Mouse (Mus musculus): Measurements from ENCODE around the gene Dis3l2.

Dis3l2 gene

GRCm38 (mm10) chr1:87011718-87012117, 308.1 kb downstream of the Dis3l2 start:
- DNase-seq: no peak

- no peak for DNase-seq
Measured at GRCm38 (mm10) chr1:87012606-87013005, 309.0 kb downstream of the Dis3l2 start.

DNA sequence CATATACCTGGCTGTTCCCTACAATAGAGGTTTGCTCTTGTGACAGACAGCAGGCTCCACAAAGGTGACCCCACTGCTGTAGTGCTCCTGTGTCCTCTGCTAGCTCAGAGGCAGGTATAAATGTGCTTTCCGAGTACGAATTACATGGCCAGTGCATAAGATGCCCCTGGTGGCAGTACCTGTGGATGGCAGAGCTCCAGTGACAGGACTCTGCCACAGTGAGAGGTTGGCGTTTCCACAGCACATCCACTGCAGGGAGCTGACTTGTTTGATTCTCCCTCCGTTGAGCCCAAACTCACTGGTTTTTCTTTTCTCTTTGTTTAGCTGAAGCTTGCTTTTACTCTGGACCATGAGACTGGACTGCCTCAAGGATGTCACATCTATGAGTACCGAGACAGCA, 317.1 kb downstream of the Dis3l2 start:
- DNase-seq: no peak

DNA sequence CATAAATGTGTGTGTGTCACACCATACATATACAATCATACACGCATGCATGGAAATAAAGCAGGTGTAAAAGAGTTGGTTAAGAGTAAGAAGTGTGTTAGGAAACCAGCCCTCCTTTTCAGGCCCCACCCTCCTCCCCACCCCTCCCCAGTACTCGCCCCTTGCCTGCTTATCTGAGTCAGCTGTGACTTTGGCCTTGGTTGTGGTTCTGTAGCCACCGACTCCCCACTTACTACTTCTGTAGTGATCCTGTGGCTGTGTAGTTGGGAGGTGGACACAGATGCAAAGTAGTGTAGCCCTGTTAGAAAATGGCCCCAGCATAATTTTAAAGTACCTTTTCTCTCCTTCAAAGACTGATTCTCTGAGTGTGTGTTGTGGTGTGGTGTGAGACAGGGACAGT, 318.0 kb downstream of the Dis3l2 start:
- DNase-seq: no peak

DNA sequence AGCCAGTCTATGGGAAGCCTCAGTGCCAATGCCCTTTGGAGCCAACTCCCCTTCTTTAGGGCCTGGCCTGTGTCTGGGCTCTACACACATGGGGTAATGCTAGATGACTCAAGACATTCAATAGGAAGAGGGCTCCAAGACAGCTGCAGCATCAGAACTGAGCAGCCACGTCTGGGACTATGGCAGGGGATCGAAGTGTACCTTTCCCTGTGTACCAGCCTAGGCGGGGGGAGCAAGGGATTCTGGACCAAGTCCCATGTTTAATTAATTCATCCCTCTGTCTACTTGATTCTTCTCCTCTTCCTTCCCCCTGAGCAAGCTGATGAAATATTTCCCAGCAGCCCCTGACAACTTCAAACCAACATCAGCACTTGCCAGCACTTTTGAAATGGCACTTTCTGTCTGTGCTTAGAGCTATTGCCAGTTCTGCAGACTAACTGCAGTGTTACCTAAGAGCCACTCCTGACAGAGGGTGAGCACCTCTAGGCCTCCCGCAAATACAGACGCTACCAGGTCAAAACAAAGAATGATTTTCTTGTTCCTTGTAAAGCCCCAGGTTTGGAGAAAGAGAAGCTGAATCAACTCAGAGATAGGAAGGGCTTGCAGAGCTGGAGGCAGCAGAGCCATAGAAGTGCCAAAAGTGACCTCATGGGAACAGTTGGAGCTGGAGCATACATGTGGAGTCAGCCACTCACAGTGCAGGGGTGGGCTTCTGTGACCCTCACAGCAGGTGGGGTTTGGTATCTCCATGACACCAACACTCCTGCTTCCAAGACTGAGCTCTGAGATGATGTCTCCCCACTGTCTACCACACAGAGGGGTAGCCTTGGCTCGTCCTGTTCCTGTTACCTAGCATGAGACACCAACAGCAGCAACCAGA, 319.9 kb downstream of the Dis3l2 start:
- no peak for DNase-seq

DNA sequence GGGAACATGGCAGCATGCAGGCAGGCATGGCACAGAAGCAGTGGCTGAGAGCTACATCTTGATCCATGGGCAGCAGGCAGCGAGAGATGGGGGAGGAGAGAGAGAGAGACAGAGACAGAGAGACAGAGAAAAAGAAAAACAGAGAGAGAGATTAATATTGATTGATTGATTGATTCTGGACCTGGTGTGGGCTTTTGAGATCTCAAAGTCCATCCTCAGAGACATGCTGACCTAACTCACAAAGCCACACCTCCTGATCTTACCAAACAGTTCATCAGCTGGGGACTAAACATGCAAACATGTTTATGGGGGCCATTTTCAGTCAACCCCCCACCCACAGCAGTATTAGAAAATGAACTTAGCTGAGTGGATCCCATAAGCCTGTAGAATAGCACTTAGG, 321.4 kb downstream of the Dis3l2 start:
- DNase-seq: no peak

DNA sequence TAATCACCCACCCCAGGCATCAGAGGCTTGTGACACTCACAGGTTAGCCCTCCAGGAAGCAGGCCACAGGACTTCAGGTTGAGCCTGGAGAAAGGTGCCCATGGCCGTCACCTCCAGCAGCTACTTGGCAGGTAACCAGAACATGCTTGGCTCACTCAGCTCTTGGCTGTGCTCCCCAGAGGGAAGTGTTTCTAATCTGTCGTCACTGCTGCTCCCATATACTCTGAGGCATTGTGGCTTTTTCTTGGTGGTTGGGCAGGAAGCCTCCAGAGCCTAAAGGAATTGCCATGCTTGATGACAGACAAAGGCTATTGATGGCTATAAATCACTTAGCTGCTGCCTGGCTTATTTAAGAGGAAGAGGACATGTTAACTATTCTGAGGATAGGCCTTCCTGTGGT, 325.2 kb downstream of the Dis3l2 start:
- no peak for DNase-seq

GRCm38 (mm10) chr1:87030652-87031051, 327.0 kb downstream of the Dis3l2 start:
- DNase-seq: no peak

DNA sequence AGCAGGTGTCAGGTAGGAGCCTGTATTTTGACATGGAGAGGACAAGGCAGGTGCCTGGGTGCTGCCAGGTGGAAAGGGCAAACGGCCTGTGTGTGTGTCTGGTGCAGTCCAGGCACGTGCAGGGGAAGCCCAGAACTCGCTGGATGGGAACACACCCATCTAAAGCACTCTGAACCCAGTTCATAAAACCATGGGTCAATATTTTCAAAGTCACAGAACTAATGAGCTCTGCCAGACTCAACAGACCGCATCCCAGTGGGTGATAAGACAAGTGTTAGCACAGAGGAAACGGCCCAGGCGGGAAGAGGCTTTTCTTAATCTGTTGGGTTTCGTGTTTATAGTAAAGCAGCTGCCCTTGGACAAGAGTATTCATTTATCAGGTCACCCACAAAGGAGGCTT, 328.9 kb downstream of the Dis3l2 start:
- no peak for DNase-seq

DNA sequence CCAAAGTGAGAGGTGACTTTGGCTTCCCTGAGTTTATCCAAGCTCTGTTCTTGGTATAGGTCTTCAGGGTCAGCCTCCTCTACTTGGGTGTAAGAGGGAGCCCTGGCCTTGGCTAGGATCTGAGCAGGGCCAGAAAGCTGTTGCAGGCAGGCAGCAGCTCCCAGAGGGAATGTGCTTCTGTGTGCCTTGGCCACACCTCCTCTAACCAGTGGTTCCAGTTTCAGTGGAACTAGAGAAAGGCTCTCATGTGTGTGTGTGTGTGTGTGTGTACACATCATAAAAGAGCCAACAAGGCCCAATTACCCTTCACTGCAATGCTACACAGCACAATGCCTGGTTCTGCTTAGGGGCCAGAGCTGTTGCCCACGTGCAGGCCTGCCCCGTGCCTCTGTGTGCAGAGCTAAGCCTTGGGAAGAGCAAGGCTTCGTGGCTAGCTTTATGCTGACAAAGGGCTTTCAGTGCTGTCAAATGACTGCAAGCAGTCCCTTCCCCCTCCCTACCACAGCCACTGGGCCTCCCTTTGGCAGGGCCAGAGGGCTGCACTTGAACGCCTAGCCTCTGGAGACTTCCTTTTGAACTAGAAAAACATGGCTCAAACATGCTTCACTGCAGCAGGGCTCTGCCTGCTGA, 332.0 kb downstream of the Dis3l2 start:
- no peak for DNase-seq

DNA sequence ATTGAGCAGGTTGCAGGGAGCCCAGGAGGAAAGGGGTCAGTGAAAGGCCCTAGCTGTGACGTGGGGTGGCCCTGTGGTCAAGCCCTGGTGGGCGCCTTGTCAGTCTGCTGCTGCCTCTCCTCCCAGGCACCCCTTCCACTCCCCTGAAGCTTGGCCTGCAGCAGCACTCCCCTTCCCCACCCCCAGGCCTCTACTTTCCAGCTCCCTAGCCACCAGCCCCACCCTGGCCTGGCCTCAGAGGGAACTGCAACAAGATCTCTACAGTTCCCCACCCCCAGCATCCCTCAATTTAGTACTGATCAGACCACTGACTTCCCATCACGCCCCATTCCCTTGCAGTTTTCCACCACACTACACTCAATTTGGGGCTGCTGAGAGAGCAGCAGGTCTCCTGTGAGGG, 332.7 kb downstream of the Dis3l2 start:
- DNase-seq: no peak

DNA sequence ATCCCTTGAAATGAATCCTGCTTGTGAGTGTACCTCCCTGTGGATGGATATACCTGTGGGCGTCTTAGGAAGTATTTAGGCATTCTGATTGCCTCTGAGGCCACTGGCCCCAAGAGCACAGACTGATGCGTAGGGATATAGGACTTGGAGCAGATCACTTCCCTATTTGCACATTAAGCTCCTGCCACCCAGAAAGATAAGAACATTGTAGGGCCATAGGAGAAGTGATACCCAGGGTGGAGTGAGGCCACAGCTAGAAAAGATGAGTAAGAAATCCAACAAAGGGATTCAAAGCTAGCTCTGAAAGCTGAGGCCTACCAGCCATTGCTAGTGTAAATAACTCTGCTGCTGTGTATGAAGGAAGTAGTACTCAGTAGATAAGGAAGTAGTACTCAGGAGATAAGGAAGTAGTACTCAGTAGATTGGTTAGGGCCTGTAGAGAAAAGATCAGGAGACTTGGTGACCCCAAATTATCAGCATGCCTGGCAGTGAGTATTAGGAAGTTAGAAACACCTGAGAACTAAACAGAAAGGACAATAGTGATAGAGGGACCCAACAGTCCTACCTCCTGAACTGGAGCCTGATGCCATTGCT, 335.0 kb downstream of the Dis3l2 start:
- DNase-seq: no peak

GRCm38 (mm10) chr1:87041119-87041518, 337.5 kb downstream of the Dis3l2 start:
- peak; percentile 47 for DNase-seq

- DNase-seq: peak; percentile 67
Measured at GRCm38 (mm10) chr1:87041814-87042438, 338.3 kb downstream of the Dis3l2 start.

DNA sequence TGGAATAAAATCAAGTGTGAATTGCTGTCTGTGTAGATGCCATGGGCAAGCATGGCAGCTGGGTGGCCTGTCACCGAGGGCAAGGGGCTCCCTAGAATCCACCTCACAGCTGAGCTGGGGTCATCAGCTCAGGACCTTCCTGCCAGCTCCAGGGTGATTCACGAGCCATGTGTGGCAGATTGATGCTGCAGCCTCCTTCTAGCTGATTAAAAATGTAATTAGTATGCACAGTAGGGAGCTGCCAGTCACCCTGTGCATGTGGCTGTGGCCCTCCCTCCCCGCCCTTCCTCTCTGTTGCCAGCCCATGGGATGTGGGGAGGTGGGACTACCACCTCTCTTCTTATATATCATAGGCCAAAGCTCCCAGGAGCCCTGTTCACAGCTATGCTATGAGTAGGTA, 346.5 kb downstream of the Dis3l2 start:
- DNase-seq: no peak

GRCm38 (mm10) chr1:87050700-87051099, 347.1 kb downstream of the Dis3l2 start:
- no peak for DNase-seq

DNA sequence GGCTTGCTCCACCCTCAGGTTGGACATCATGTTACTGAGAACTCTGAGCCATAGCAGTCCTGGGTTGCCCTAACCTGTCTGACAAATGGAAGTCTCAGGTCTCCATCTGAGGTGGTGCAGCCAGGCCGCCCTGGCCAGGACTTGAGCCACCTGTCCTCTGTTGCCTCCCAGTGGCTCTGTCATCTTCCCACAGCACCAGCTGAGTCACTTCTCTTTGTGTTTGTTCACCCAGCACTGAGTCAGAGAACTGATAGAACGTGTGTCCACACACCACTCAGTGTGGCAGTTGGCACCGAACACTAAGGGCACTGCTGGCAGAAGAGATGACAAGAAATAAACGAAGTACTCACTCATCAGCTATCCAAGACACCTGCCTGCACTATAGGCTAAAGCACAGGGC, 347.8 kb downstream of the Dis3l2 start:
- no peak for DNase-seq

GRCm38 (mm10) chr1:87057075-87057474, 353.5 kb downstream of the Dis3l2 start:
- no peak for DNase-seq

GRCm38 (mm10) chr1:87059042-87059665, 355.5 kb downstream of the Dis3l2 start:
- no peak for DNase-seq

GRCm38 (mm10) chr1:87060913-87061312, 357.3 kb downstream of the Dis3l2 start:
- DNase-seq: no peak

DNA sequence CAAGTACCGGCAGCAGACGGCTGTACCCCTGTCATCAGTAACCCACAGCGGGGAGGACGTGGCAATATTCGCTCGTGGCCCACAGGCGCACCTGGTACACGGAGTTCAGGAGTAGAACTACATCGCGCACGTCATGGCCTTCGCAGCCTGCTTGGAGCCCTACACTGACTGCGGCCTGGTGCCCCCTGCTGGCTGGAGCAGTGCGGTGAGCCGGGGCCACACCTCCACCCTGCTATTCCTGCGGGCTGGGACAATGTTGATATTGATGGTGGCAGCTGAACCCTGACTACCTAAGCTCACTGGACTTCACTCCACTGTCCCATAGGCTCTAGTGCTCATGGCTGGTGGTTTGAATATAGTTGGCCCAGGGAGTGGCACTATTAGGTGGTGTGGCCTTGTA, 367.1 kb downstream of the Dis3l2 start:
- DNase-seq: no peak

DNA sequence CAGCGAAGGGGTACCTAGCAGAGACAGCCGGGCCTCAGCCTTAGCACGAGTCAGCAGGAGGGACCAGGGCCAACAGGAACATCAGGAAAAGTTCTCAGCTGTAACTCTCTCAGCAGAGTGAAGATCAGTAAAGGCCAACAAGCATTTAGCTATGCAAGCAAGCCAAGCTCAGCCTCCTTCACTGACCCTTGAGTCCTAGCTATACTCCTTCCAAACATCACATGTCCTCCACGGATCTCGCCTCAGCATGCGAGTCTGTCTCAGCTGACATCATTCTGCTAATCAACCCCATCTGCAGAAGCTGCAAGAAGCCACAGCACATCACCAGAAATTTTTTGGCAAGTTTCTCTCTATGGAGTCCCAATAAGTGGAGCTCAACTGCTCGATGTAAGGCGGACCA, 370.2 kb downstream of the Dis3l2 start:
- DNase-seq: no peak

DNA sequence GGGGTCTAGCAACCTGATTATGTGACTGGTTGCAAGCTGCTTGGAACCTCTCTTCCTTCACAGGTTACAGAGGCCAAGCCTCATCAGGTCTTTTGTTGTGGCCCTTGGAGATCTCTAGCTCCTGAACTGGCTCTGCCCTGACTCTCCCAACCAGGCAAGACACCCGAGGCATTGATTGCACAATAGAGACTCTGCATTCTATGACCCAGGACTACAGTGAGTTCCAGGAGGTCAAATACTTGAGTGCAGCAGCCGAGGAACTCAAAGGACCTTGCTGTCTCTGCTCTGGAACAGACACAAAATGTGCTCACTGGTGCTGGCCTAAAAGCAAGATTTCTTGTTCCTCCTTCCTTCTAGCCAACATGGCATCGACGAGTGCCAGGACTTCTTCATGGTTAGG, 382.6 kb downstream of the Dis3l2 start:
- no peak for DNase-seq
